Mouse (Mus musculus) lung, adult 2 months (tissue): ENCODE data around the gene Cluh. TPM values are rescaled to one million over a fixed set of nuclear protein-coding genes. Genes with fewer than 3 reads are reported as not detected.

Experiments used
- DNase-seq: peaks from one replicate; pipeline ENCODE4 v3.0.0; 2022
- H3K4me1 ChIP-seq: fragments of 200-500 bp; 2 replicates; pipeline ENCODE4 v1.6.1; 2011; ENCODE audit warnings: low read length; ENCODE audit not compliant: control insufficient read depth, insufficient read depth
- H3K4me3 ChIP-seq: fragments of 200-500 bp; replicated peaks from 2 replicates; pipeline ENCODE3; 2011; ENCODE audit warnings: low read depth, mild to moderate bottlenecking, control low read depth, low read length; ENCODE audit errors: extremely low read depth
- CTCF ChIP-seq: fragments of 200-500 bp; IDR thresholded peaks from 2 replicates; pipeline ENCODE4 v1.5.1; 2011; ENCODE audit warnings: mild to moderate bottlenecking, low read length, control low read depth; ENCODE audit not compliant: insufficient read depth
- POLR2A ChIP-seq: fragments of 200-500 bp; IDR thresholded peaks from 2 replicates; pipeline ENCODE4 v1.6.1; 2011; ENCODE audit warnings: low read depth, mild to moderate bottlenecking, control low read depth, low read length, borderline replicate concordance; ENCODE audit errors: extremely low read depth
- WGBS: fragments of 180-500 bp; shearing (Covaris S2); methylation state at CpG from one replicate; pipeline ENCODE4 v1.1.7; 2018; 5-methylcytosine and 5-hydroxymethylcytosine counted together
- polyA plus RNA-seq: library from polyadenylated mRNA; depleted of rRNA; stranded (reverse); fragments of >200 nt; gene quantifications from 2 replicates; pipeline ENCODE4 v1.2.3, GENCODE M21; 2012

Cluh gene
- polyA plus RNA-seq, 1 experiment: 36.2 TPM

DNA sequence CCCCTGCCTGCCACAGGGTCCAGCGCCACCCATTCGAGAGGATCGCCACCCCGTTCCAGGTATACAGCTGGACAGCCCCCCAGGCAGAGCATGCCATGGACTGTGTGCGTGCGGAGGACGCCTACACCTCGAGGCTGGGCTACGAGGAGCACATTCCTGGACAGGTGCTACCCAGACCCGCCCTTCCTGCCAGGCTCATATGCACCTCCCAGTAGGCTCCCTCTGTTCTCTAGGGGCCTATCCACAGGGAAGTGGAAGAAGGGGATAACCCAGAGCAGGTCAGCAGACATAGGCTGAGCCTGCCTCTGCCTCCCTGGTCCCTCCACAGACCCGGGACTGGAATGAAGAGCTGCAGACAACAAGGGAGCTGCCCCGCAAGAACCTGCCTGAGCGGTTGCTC, 11.0 kb downstream of the Cluh start:
- Histone ChIP-seq H3K4me1 (no peaks in the 10 kb centered on the region), H3K4me3 (no peak overlapping the region)
- DNase-seq: no peak
- TF ChIP-seq POLR2A (no peak), CTCF (no peak)
- WGBS: 96% methylated on average over 13 of the region's 13 CpGs

DNA sequence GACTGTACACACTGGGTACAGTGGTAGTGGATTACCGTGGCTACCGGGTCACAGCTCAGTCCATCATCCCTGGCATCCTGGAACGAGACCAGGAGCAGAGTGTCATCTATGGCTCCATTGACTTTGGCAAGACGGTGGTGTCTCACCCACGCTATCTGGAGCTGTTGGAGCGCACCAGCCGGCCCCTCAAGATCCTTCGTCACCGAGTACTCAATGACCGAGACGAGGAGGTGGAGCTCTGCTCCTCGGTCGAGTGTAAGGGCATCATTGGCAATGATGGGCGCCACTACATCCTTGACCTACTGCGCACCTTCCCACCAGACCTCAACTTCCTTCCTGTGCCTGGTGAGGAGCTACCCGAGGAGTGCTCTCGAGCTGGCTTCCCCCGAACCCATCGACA, 12.3 kb downstream of the Cluh start:
- H3K4me1 ChIP-seq: no peaks in the 10 kb centered on the region
- no peak for DNase-seq
- no peak overlapping the region for H3K4me3 ChIP-seq
- TF ChIP-seq CTCF (no peak), POLR2A (no peak)
- 85% methylated on average over 19 of the region's 19 CpGs for WGBS

DNA sequence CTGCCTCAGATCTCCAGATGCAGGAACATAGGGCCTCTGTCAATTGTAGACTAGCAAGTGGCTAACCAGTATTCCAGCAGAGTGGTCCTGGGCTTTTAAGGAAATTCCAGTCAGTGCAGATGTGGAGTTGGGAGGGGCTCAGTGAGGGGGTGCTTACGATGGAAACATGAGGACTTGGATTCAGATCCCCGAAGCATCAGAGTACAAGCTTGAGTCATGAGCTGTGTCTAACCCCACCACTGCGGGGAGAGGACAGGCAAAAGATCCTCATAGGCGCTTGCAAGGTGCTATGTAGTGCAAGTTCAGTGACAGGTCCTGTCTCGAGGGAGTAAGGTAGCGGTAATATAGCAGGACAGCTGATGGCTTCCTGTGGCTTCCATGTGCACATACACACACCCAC, 12.9 kb downstream of the Cluh start:
- Histone ChIP-seq H3K4me1 (no peaks in the 10 kb centered on the region), H3K4me3 (no peak overlapping the region)
- WGBS: 86% methylated on average over 6 of the region's 6 CpGs
- no peak for DNase-seq
- TF ChIP-seq CTCF (no peak), POLR2A (no peak)

DNA sequence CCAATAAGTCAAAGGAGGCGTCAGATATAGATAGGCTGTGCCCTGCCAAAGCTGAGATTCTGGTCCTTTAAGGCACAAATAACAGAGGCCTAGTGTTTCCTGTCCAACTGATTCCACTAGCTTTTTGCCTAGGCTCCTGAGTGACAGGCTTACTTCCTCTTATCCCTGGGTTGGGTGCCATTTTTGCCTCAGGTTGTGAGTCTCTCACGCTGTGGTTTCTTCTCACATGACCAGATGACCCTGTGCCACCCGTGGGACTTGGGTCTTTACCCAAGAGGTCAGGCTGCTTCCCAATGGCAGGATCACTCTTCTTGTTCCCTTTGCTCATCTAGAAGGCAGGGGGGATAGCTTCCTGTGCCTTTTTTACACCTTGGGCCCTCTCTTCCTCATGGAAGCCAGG, 15.0 kb downstream of the Cluh start:
- WGBS: 76% methylated on average over 3 of the region's 3 CpGs
- DNase-seq: no peak
- Histone ChIP-seq H3K4me3 (no peak overlapping the region), H3K4me1 (no peaks in the 10 kb centered on the region)
- TF ChIP-seq CTCF (no peak), POLR2A (no peak)

DNA sequence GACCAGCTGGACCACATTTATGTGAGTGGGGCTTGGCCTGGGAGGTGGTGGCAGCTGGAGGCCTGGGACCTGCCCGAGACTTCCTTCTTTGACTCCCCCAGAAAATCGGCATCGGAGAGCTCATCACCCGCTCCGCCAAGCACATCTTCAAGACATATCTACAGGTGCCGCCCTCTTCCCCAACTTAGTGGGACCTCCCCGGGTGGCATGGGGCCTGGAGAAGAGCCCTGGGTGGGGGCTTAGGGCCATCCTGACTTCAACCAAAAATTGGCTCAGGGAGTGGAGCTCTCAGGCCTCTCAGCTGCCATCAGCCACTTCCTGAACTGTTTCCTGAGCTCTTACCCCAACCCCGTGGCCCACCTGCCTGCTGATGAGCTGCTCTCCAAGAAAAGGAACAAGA, 15.6 kb downstream of the Cluh start:
- no peak for DNase-seq
- no peak overlapping the region for H3K4me3 ChIP-seq
- TF ChIP-seq POLR2A: no peak
- no peak for TF ChIP-seq CTCF
- H3K4me1 ChIP-seq: no peaks in the 10 kb centered on the region
- WGBS: 83% methylated on average over 8 of the region's 8 CpGs

DNA sequence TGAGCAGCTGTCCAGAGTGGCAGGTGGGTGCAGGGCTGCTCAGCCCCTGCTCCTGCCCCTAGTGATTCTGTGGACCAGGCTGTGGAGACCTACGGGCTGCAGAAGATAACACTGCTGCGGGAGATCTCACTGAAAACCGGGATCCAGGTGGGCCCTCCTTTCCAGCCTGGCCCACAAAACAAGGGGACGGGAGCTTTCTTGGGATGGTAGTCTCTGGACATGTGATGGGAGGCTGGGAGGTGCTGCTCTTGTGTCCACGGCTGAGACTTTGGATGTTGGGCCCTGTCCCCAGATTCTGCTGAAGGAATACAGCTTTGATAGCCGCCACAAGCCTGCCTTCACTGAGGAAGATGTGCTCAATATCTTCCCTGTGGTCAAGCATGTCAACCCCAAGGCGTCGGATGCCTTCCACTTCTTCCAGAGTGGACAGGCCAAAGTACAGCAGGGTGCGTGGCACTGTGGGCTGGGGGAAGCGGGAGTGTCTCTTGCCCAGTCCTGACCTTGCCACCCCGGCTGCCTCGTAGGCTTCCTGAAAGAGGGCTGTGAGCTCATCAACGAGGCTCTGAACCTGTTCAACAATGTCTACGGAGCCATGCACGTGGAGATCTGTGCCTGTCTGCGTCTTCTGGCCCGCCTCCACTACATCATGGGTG, 16.5 kb downstream of the Cluh start:
- WGBS: 88% methylated on average over 17 of the region's 17 CpGs
- Histone ChIP-seq H3K4me1 (no peaks in the 10 kb centered on the region), H3K4me3 (no peak overlapping the region)
- DNase-seq: no peak
- no peak for TF ChIP-seq POLR2A
- TF ChIP-seq CTCF: no peak

DNA sequence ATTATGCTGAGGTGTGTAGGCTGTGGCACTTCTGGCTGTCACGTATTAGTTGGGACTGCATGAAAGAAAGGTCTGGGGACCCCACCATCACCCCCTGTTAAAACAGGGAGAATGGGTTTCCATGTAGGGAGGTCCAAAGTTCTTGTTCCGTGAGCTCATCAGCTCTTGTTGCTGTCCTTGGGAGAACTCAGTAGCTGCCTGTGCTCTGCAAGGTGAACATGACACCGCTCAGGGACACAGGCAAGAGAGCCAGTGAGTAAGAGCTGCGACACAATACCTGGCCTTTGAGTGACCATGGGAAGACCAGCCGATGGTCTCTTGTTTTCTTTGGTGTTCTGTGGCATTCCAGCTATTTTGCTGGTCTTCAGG, 17.0 kb downstream of the Cluh start:
- 91% methylated on average over 5 of the region's 5 CpGs for WGBS
- H3K4me1 ChIP-seq: no peaks in the 10 kb centered on the region
- no peak for DNase-seq
- H3K4me3 ChIP-seq: no peak overlapping the region
- TF ChIP-seq CTCF (no peak), POLR2A (no peak)

DNA sequence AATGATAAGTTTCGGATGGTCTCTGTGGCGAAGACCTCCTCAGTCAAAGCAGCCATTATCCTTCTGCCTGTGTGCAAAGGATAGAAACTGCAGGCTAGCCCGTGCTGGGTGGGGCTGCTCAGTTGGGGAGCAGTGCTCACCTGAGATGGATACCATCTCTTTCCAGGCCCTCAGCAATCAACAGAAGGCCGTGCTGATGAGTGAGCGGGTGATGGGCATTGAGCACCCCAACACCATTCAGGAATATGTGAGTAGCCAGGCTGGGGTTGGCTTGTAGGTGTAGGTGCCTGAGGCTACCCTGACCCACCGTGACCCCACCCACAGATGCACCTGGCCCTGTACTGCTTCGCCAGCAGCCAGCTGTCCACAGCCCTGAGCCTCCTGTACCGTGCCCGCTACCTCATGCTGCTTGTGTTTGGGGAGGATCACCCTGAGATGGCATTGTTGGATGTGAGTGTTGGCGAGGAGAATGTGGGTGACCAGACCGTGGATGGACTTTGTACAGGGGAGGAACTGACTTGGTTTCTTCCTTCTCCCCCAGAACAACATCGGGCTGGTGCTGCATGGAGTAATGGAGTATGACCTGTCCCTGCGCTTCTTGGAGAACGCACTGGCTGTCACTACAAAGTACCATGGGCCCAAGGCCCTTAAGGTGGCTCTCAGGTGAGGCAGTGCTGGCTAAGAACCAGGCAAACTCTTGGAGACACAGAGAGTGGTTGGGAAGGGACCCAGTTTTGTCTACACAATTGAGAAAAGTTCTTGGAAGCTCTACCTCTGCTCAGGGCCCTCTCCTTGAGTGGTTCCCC, 17.7 kb downstream of the Cluh start:
- no peaks in the 10 kb centered on the region for H3K4me1 ChIP-seq
- TF ChIP-seq POLR2A (no peak), CTCF (no peak)
- WGBS: 95% methylated on average over 14 of the region's 14 CpGs
- no peak for DNase-seq
- no peak overlapping the region for H3K4me3 ChIP-seq

DNA sequence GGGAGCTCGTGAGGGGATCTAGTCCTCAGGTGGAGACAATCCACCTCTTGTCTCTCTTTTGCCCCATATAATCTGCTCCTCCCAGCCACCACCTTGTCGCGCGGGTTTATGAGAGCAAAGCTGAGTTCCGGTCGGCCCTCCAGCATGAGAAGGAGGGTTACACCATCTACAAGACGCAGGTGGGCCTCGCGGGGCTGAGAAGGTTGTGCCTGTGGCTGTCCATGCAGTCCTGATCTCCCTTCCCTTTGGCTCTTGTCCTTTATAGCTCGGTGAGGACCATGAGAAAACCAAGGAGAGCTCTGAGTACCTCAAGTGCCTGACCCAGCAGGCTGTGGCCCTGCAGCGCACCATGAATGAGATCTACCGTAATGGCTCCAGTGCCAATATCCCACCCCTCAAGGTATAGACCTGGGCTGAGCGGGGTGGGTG, 18.3 kb downstream of the Cluh start:
- 92% methylated on average over 13 of the region's 13 CpGs for WGBS
- Histone ChIP-seq H3K4me1 (no peaks in the 10 kb centered on the region), H3K4me3 (no peak overlapping the region)
- TF ChIP-seq POLR2A (no peak), CTCF (no peak)
- no peak for DNase-seq

DNA sequence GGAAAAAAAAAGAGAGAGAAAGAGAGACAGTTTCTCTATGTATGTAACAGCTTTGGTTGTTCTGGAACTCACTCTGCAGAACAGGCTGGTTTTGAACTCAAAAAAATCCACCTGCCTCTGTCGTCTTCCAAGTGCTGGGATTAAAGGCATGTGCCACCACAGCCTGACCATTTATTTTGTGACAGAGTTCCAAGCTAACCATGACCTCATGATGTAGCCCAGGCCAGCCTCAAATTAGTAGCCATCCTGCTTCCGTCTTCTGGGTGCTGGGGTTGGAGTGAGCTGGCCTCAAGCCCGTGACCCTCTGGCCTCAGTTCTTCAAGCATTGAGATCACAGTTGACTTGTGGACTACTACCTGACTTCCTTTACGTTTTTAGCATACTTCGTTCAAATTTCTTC, 19.2 kb downstream of the Cluh start:
- WGBS: 87% methylated on average over 5 of the region's 5 CpGs
- no peak overlapping the region for H3K4me3 ChIP-seq
- no peak for DNase-seq
- H3K4me1 ChIP-seq: no peaks in the 10 kb centered on the region
- TF ChIP-seq CTCF (no peak), POLR2A (no peak)

DNA sequence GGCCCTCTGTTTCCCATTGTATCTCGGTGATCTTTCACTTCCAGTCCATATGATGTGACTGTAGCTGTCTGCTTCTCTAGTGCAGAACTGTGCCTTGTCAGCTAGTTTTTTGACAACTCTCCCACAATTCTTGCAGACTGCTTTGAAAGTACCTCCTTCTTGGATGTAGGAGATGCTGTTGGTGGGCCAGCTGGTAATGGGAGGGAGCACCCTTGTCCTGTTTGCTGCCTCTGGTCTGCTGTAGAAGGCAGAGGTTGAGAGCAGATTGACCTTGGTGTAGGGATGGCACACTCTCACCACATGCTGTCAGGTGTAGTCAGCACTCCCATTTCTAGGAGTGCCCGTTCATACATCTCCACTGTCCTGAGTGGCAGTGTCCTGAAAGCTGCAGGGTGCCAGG, 19.7 kb downstream of the Cluh start:
- Histone ChIP-seq H3K4me3 (no peak overlapping the region), H3K4me1 (no peaks in the 10 kb centered on the region; the same call in 1 of the 2 replicates)
- no peak for TF ChIP-seq CTCF
- 78% methylated on average over 2 of the region's 2 CpGs for WGBS
- no peak for DNase-seq
